Mouse (Mus musculus) monocyte, adult 59 days (primary cell): Measurements from ENCODE around the gene Il31. TPM values are rescaled to one million over a fixed set of nuclear protein-coding genes. Genes with fewer than 3 reads are reported as not detected.

Experiments
- total RNA-seq, 2 experiments: library from RNA; stranded (reverse); gene quantifications; one replicate each; pipeline ENCODE4 v1.2.4; 2023

Il31 gene
- not detected for total RNA-seq

GRCm38 (mm10) chr5:123489112-123489785, at the start of gene Il31, which contains the start of gene Lrrc43:
Gene Il31, minus strand, starts transcription at chr5:123489489.
Gene Lrrc43, plus strand, starts transcription at chr5:123489305.

GRCm38 (mm10) chr5:123525281-123525680, 36.0 kb upstream of the Il31 start, which contains the start of gene Gm49027:
Gene Gm49027, minus strand, starts transcription at chr5:123525488.

GRCm38 (mm10) chr5:123523692-123524392, 34.6 kb upstream of the Il31 start, which contains the start of gene Diablo:
Gene Diablo, minus strand, starts transcription at chr5:123524176.

GRCm38 (mm10) chr5:123510160-123510559, 20.9 kb upstream of the Il31 start, which contains the start of gene B3gnt4:
Gene B3gnt4, plus strand, starts transcription at chr5:123510460.

Other genes starting within 250 kb of the Il31 start
- under 1 TPM in 1 of 2 experiments, not detected in 1; 0.39 TPM for gene Wdr66, start 237.4 kb downstream of the Il31 start, total RNA-seq
- under 1 TPM; 0.66 to 0.79 TPM for gene Bcl7a, start 145.7 kb downstream of the Il31 start, total RNA-seq
- gene Mlxip, start 94.7 kb downstream of the Il31 start, total RNA-seq, result 10 to 100 TPM; 69.9 to 72.1 TPM
- gene Lrrc43, start 184 bp downstream of the Il31 start, total RNA-seq, result not detected
- gene B3gnt4, start 21.0 kb upstream of the Il31 start, total RNA-seq, result not detected
- gene Diablo, start 34.7 kb upstream of the Il31 start, total RNA-seq, result 10 to 100 TPM; 29.7 to 34.7 TPM
- gene Gm49027, start 36.0 kb upstream of the Il31 start, total RNA-seq, result 1 to 10 TPM; 1.9 to 3.2 TPM
- 10 to 100 TPM; 41.2 to 49.1 TPM for gene Vps33a, start 83.5 kb upstream of the Il31 start, total RNA-seq
- 10 to 100 TPM; 94.8 to 97.0 TPM for gene Clip1, start 195.1 kb upstream of the Il31 start, total RNA-seq
- gene Zcchc8, start 231.6 kb upstream of the Il31 start, total RNA-seq, result 100 to 1,000 TPM in 1 of 2 experiments, 10 to 100 TPM in 1; 96.4 to 103 TPM